Mouse (Mus musculus): ENCODE measurements around the gene Xntrpc. TPM values are rescaled to one million over a fixed set of nuclear protein-coding genes. Genes with fewer than 3 reads are reported as not detected.

Gene Xntrpc
- 0.59 and 0.78 TPM in 2 replicates for polyA plus RNA-seq (2015; fragmentation: Nextera tagmentation; extraction: Ambion mirVana)

DNA sequence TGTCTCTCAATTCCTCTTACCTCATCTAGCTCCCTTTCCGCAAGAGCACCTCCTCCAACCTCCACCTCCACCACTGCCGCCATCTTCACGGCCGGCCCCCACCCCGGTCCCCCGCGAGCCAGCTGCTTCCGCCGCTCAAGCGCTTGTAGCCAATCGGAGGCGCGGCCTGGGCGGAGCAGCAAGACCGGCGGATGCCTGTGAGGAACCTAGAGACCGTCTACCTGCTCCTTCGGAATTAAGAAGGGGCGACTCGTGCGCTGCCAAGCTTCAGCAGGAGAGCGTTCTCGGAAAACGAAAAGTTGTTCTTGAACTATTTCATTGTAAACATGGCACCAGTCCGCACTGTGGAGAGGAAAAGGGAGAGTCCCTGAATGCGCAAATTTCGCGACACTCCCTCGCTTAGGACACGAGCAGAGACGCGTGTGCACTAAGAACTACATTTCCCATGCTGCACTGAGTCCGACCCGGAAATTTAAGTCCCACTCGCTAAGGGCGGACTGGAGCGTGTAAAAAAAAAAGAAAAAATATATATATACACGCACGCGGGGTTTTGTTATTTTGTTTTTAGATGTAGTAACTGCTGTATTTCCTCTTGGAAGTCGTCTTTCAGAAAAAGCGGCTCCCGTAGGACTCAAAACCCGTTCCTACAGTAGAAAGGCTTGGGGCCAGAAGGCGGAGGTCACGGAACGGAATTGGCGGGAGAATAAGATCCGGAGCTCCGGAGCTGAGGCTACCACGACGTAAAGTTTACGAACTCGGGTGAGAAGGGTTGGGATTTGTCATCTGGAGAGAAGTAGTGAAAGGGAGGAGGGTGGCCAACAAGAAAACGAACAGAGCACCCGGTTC is at the start of gene Xntrpc, which contains the start of the genes Rnf121 and Xndc1:
Gene Xntrpc, plus strand, starts transcription at position 668 of the 846 bp plus-strand sequence.
Gene Rnf121, minus strand, starts transcription at position 424 of the 846 bp plus-strand sequence.
Gene Xndc1, plus strand, starts transcription at position 466 of the 846 bp plus-strand sequence.

DNA sequence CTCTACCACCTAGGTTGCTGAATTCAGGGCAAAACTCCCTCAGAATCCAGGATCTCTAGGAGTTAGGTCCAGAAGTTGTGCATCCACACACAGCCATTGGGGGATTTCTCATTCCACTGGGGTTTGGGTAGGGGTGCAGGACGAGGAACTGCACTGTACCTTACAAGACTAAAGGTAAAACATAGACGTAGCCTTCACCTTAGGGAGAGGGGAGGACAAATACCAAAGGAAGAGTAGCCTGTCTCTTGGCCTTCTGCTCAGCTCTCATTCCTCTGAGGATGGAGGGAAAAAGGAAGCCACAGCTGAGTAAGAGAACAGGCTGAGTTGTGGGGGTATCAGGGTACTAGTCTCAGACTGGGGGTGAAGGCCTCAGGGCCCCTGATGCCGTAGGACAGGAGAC is 46.9 kb upstream of the Xntrpc start, which contains the start of gene Il18bp:
Gene Il18bp, minus strand, starts transcription at position 101 of the 400 bp plus-strand sequence.

DNA sequence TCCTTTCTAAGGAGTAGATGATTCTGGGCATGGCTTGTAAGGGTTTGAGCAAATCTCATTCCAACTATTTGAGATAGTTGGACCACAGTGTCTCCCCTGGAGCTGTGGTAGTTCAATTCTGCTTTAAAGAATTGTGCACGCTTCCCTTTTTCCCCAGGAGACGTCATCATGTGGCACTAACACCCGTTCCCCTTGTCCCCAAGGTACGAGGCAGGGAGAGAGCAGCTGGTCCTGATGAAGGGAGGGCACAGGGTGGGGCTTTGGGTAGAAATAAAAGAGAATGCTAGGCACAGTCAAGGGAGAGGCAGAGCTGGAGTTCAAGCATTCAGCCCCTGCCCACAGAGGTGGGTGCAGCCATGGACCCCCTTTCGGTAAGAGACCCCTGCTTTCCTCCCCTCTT is 17.3 kb downstream of the Xntrpc start, which contains the start of gene Trpc2:
Gene Trpc2, plus strand, starts transcription at position 301 of the 400 bp plus-strand sequence.

GRCm38 (mm10) chr7:102101487-102101886 is 36.0 kb downstream of the Xntrpc start, which contains the start of gene Art1:
Gene Art1 (plus strand): TSS chr7:102101743.

GRCm38 (mm10) chr7:102109171-102109570 is 43.7 kb downstream of the Xntrpc start, which contains the start of gene Art5:
Gene Art5 (minus strand): TSS chr7:102109489.

GRCm38 (mm10) chr7:102116579-102117331 is 51.2 kb downstream of the Xntrpc start, which contains the start of gene Chrna10:
Gene Chrna10 (minus strand): TSS chr7:102116828.

Other genes with a start within 250 kb of the Xntrpc start
- gene Phox2a, start 247.4 kb upstream of the Xntrpc start, polyA plus RNA-seq (2015; fragmentation: Nextera tagmentation; extraction: Ambion mirVana): 2.4 and 2.5 TPM in 2 replicates
- 19.1 and 19.4 TPM in 2 replicates for gene Inppl1, start 227.5 kb upstream of the Xntrpc start, polyA plus RNA-seq (2015; fragmentation: Nextera tagmentation; extraction: Ambion mirVana)
- 3.6 and 5.0 TPM in 2 replicates for gene Folr2, start 208.5 kb upstream of the Xntrpc start, polyA plus RNA-seq (2015; fragmentation: Nextera tagmentation; extraction: Ambion mirVana)
- 48.7 and 57.7 TPM in 2 replicates for gene Anapc15, start 202.0 kb upstream of the Xntrpc start, polyA plus RNA-seq (2015; fragmentation: Nextera tagmentation; extraction: Ambion mirVana)
- 1.1 and 2.5 TPM in 2 replicates for gene Folr1, start 194.9 kb upstream of the Xntrpc start, polyA plus RNA-seq (2015; fragmentation: Nextera tagmentation; extraction: Ambion mirVana)
- 166 and 177 TPM in 2 replicates for gene Lamtor1, start 159.8 kb upstream of the Xntrpc start, polyA plus RNA-seq (2015; fragmentation: Nextera tagmentation; extraction: Ambion mirVana)
- not detected in 2 replicates for gene Tomt, start 159.4 kb upstream of the Xntrpc start, polyA plus RNA-seq (2015; fragmentation: Nextera tagmentation; extraction: Ambion mirVana)
- 7.3 and 9.4 TPM in 2 replicates for gene Lrrc51, start 131.8 kb upstream of the Xntrpc start, polyA plus RNA-seq (2015; fragmentation: Nextera tagmentation; extraction: Ambion mirVana)
- 22.7 and 23.1 TPM in 2 replicates for gene Numa1, start 131.6 kb upstream of the Xntrpc start, polyA plus RNA-seq (2015; fragmentation: Nextera tagmentation; extraction: Ambion mirVana)
- gene Il18bp, start 47.0 kb upstream of the Xntrpc start, polyA plus RNA-seq (2015; fragmentation: Nextera tagmentation; extraction: Ambion mirVana): 2.7 and 2.9 TPM in 2 replicates
- gene Rnf121, start 244 bp upstream of the Xntrpc start, polyA plus RNA-seq (2015; fragmentation: Nextera tagmentation; extraction: Ambion mirVana): 27.7 and 28.9 TPM in 2 replicates
- gene Xndc1, start 202 bp upstream of the Xntrpc start, polyA plus RNA-seq (2015; fragmentation: Nextera tagmentation; extraction: Ambion mirVana): 17.4 and 22.7 TPM in 2 replicates
- 0.08 TPM in 1 of 2 replicates, not detected in the other for gene Trpc2, start 17.4 kb downstream of the Xntrpc start, polyA plus RNA-seq (2015; fragmentation: Nextera tagmentation; extraction: Ambion mirVana)
- gene Art1, start 36.0 kb downstream of the Xntrpc start, polyA plus RNA-seq (2015; fragmentation: Nextera tagmentation; extraction: Ambion mirVana): 0.22 and 0.27 TPM in 2 replicates
- gene Art5, start 43.8 kb downstream of the Xntrpc start, polyA plus RNA-seq (2015; fragmentation: Nextera tagmentation; extraction: Ambion mirVana): 0.23 and 0.93 TPM in 2 replicates
- 0.09 TPM in 1 of 2 replicates, not detected in the other for gene Chrna10, start 51.1 kb downstream of the Xntrpc start, polyA plus RNA-seq (2015; fragmentation: Nextera tagmentation; extraction: Ambion mirVana)
- 11.5 and 12.6 TPM in 2 replicates for gene Nup98, start 144.5 kb downstream of the Xntrpc start, polyA plus RNA-seq (2015; fragmentation: Nextera tagmentation; extraction: Ambion mirVana)
- gene Pgap2, start 144.5 kb downstream of the Xntrpc start, polyA plus RNA-seq (2015; fragmentation: Nextera tagmentation; extraction: Ambion mirVana): 69.0 and 69.2 TPM in 2 replicates
- 23.8 and 27.4 TPM in 2 replicates for gene Rhog, start 190.3 kb downstream of the Xntrpc start, polyA plus RNA-seq (2015; fragmentation: Nextera tagmentation; extraction: Ambion mirVana)
- gene Stim1, start 202.1 kb downstream of the Xntrpc start, polyA plus RNA-seq (2015; fragmentation: Nextera tagmentation; extraction: Ambion mirVana): 18.0 TPM in 2 replicates